Mouse (Mus musculus): ENCODE results near the gene Pcif1. TPM values are rescaled to one million over a fixed set of nuclear protein-coding genes. Genes with fewer than 3 reads are reported as not detected.
A peak's percentile ranks its signal among the peaks of the same experiment; 100 is the strongest.

Pcif1 gene
- polyA plus RNA-seq, 1 experiment from 2014 or later, result 54.8 TPM

GRCm38 (mm10) chr2:164888996-164889395, 9.9 kb downstream of the Pcif1 start:
- no peak for ATAC-seq (replicated peaks; ENCODE audit: insufficient number of reproducible peaks, low FRiP score, low TSS enrichment)
- H3K36me3 ChIP-seq (ENCODE audit: control insufficient read depth, insufficient read depth, low read length), result peaks cover 65% of the 10 kb centered on the region
- H3K27ac ChIP-seq (ENCODE audit: low read depth, low read length), result no peak overlapping the region
- no peaks in the 10 kb centered on the region for H3K9me3 ChIP-seq (replicated peaks; ENCODE audit: control insufficient read depth, low read length)
- WGBS (ENCODE audit: insufficient replicate concordance), result 79% methylated on average over 12 of the region's 12 CpGs
- H3K4me2 ChIP-seq, result no peak overlapping the region
- no peaks in the 10 kb centered on the region for H3K4me1 ChIP-seq (ENCODE audit: control insufficient read depth, insufficient read depth, low read length)
- no peak overlapping the region for H3K4me3 ChIP-seq (ENCODE audit: low read depth, low read length)
- H3K9ac ChIP-seq (ENCODE audit: low read depth, low read length), result 0 out of 2 replicates have a peak overlapping the region, but pooled peaks have one; percentile 5
- no peaks in the 10 kb centered on the region for H3K27me3 ChIP-seq (ENCODE audit: control insufficient read depth, insufficient read depth, low read length)

GRCm38 (mm10) chr2:164889960-164890359, 10.9 kb downstream of the Pcif1 start:
- Histone ChIP-seq H3K9ac (ENCODE audit: low read depth, low read length) (no peak overlapping the region), H3K4me3 (ENCODE audit: low read depth, low read length) (no peak overlapping the region), H3K9me3 (replicated peaks; ENCODE audit: control insufficient read depth, low read length) (no peaks in the 10 kb centered on the region), H3K4me2 (no peak overlapping the region), H3K36me3 (ENCODE audit: control insufficient read depth, insufficient read depth, low read length) (peaks cover 70% of the 10 kb centered on the region), H3K27me3 (ENCODE audit: control insufficient read depth, insufficient read depth, low read length) (no peaks in the 10 kb centered on the region), H3K27ac (ENCODE audit: low read depth, low read length) (no peak overlapping the region), H3K4me1 (ENCODE audit: control insufficient read depth, insufficient read depth, low read length) (no peaks in the 10 kb centered on the region)
- ATAC-seq (replicated peaks; ENCODE audit: insufficient number of reproducible peaks, low FRiP score, low TSS enrichment), result no peak
- 90% methylated on average over 2 of the region's 2 CpGs for WGBS (ENCODE audit: insufficient replicate concordance)

- Histone ChIP-seq H3K4me3 (ENCODE audit: low read depth, low read length) (no peak overlapping the region), H3K4me2 (no peak overlapping the region), H3K4me1 (ENCODE audit: control insufficient read depth, insufficient read depth, low read length) (no peaks in the 10 kb centered on the region), H3K36me3 (ENCODE audit: control insufficient read depth, insufficient read depth, low read length) (peaks cover 70% of the 10 kb centered on the region), H3K27me3 (ENCODE audit: control insufficient read depth, insufficient read depth, low read length) (no peaks in the 10 kb centered on the region), H3K9ac (ENCODE audit: low read depth, low read length) (no peak overlapping the region), H3K27ac (ENCODE audit: low read depth, low read length) (no peak overlapping the region), H3K9me3 (replicated peaks; ENCODE audit: control insufficient read depth, low read length) (no peaks in the 10 kb centered on the region)
- 88% methylated on average over 24 of the region's 24 CpGs for WGBS (ENCODE audit: insufficient replicate concordance)
- ATAC-seq (replicated peaks; ENCODE audit: insufficient number of reproducible peaks, low FRiP score, low TSS enrichment), result no peak
These were observed 11.4 kb downstream of the Pcif1 start for GRCm38 (mm10) chr2:164890411-164891049.

GRCm38 (mm10) chr2:164891056-164891834, 12.1 kb downstream of the Pcif1 start:
- no peaks in the 10 kb centered on the region for H3K27me3 ChIP-seq (ENCODE audit: control insufficient read depth, insufficient read depth, low read length)
- no peak overlapping the region for H3K4me2 ChIP-seq
- no peak overlapping the region for H3K27ac ChIP-seq (ENCODE audit: low read depth, low read length)
- H3K4me1 ChIP-seq (ENCODE audit: control insufficient read depth, insufficient read depth, low read length), result no peaks in the 10 kb centered on the region
- 87% methylated on average over 12 of the region's 13 CpGs for WGBS (ENCODE audit: insufficient replicate concordance)
- no peak overlapping the region for H3K9ac ChIP-seq (ENCODE audit: low read depth, low read length)
- no peaks in the 10 kb centered on the region for H3K9me3 ChIP-seq (replicated peaks; ENCODE audit: control insufficient read depth, low read length)
- no peak for ATAC-seq (replicated peaks; ENCODE audit: insufficient number of reproducible peaks, low FRiP score, low TSS enrichment)
- no peak overlapping the region for H3K4me3 ChIP-seq (ENCODE audit: low read depth, low read length)
- peaks cover 75% of the 10 kb centered on the region for H3K36me3 ChIP-seq (ENCODE audit: control insufficient read depth, insufficient read depth, low read length)

GRCm38 (mm10) chr2:164891908-164892695, 13.0 kb downstream of the Pcif1 start:
- Histone ChIP-seq H3K4me3 (ENCODE audit: low read depth, low read length) (no peak overlapping the region), H3K9ac (ENCODE audit: low read depth, low read length) (no peak overlapping the region), H3K27me3 (ENCODE audit: control insufficient read depth, insufficient read depth, low read length) (no peaks in the 10 kb centered on the region), H3K4me1 (ENCODE audit: control insufficient read depth, insufficient read depth, low read length) (no peaks in the 10 kb centered on the region), H3K27ac (ENCODE audit: low read depth, low read length) (no peak overlapping the region), H3K9me3 (replicated peaks; ENCODE audit: control insufficient read depth, low read length) (no peaks in the 10 kb centered on the region), H3K4me2 (no peak overlapping the region), H3K36me3 (ENCODE audit: control insufficient read depth, insufficient read depth, low read length) (peaks cover 70% of the 10 kb centered on the region)
- no peak for ATAC-seq (replicated peaks; ENCODE audit: insufficient number of reproducible peaks, low FRiP score, low TSS enrichment)
- 90% methylated on average over 15 of the region's 15 CpGs for WGBS (ENCODE audit: insufficient replicate concordance)

- Histone ChIP-seq H3K9ac (ENCODE audit: low read depth, low read length) (no peak overlapping the region), H3K9me3 (replicated peaks; ENCODE audit: control insufficient read depth, low read length) (no peaks in the 10 kb centered on the region), H3K36me3 (ENCODE audit: control insufficient read depth, insufficient read depth, low read length) (peaks cover 72% of the 10 kb centered on the region), H3K27ac (ENCODE audit: low read depth, low read length) (no peak overlapping the region), H3K4me1 (ENCODE audit: control insufficient read depth, insufficient read depth, low read length) (no peaks in the 10 kb centered on the region), H3K4me2 (no peak overlapping the region), H3K27me3 (ENCODE audit: control insufficient read depth, insufficient read depth, low read length) (no peaks in the 10 kb centered on the region), H3K4me3 (ENCODE audit: low read depth, low read length) (no peak overlapping the region)
- ATAC-seq (replicated peaks; ENCODE audit: insufficient number of reproducible peaks, low FRiP score, low TSS enrichment), result no peak
- 91% methylated on average over 6 of the region's 6 CpGs for WGBS (ENCODE audit: insufficient replicate concordance)
These were observed 13.7 kb downstream of the Pcif1 start for GRCm38 (mm10) chr2:164892696-164893216.

GRCm38 (mm10) chr2:164894048-164894447, 14.9 kb downstream of the Pcif1 start:
- H3K9ac ChIP-seq (ENCODE audit: low read depth, low read length), result no peak overlapping the region
- H3K27me3 ChIP-seq (ENCODE audit: control insufficient read depth, insufficient read depth, low read length), result no peaks in the 10 kb centered on the region
- no peaks in the 10 kb centered on the region for H3K9me3 ChIP-seq (replicated peaks; ENCODE audit: control insufficient read depth, low read length)
- ATAC-seq (replicated peaks; ENCODE audit: insufficient number of reproducible peaks, low FRiP score, low TSS enrichment), result no peak
- H3K4me3 ChIP-seq (ENCODE audit: low read depth, low read length), result no peak overlapping the region
- no peaks in the 10 kb centered on the region for H3K4me1 ChIP-seq (ENCODE audit: control insufficient read depth, insufficient read depth, low read length)
- H3K36me3 ChIP-seq (ENCODE audit: control insufficient read depth, insufficient read depth, low read length), result peaks cover 71% of the 10 kb centered on the region
- WGBS (ENCODE audit: insufficient replicate concordance), result 61% methylated on average over 5 of the region's 5 CpGs
- H3K27ac ChIP-seq (ENCODE audit: low read depth, low read length), result no peak overlapping the region
- H3K4me2 ChIP-seq, result no peak overlapping the region

GRCm38 (mm10) chr2:164894644-164895043, 15.5 kb downstream of the Pcif1 start:
- H3K9me3 ChIP-seq (replicated peaks; ENCODE audit: control insufficient read depth, low read length), result no peaks in the 10 kb centered on the region
- no peak for ATAC-seq (replicated peaks; ENCODE audit: insufficient number of reproducible peaks, low FRiP score, low TSS enrichment)
- H3K27ac ChIP-seq (ENCODE audit: low read depth, low read length), result no peak overlapping the region
- H3K4me2 ChIP-seq, result no peak overlapping the region
- H3K4me1 ChIP-seq (ENCODE audit: control insufficient read depth, insufficient read depth, low read length), result no peaks in the 10 kb centered on the region
- no peak overlapping the region for H3K9ac ChIP-seq (ENCODE audit: low read depth, low read length)
- 75% methylated on average over 1 of the region's 1 CpGs for WGBS (ENCODE audit: insufficient replicate concordance)
- no peak overlapping the region for H3K4me3 ChIP-seq (ENCODE audit: low read depth, low read length)
- no peaks in the 10 kb centered on the region for H3K27me3 ChIP-seq (ENCODE audit: control insufficient read depth, insufficient read depth, low read length)
- peaks cover 71% of the 10 kb centered on the region for H3K36me3 ChIP-seq (ENCODE audit: control insufficient read depth, insufficient read depth, low read length)

All from heart, embryonic 11.5 days (tissue).